Mouse (Mus musculus) intestine, postnatal 0 days (tissue): ENCODE data around the gene Npas3. TPM values are rescaled to one million over a fixed set of nuclear protein-coding genes. Genes with fewer than 3 reads are reported as not detected.

Experiments
- ATAC-seq: fragments of 200-750 bp; cut with Nextera tagmentation; 2 replicates; pipeline ENCODE4 v1.8.0; 2017; ENCODE audit warnings: mild to moderate bottlenecking, moderate TSS enrichment, moderate library complexity
- H3K27ac ChIP-seq: fragments of 300-500 bp; sonication (generic); 2 replicates; pipeline ENCODE4 v1.5.1; 2014; ENCODE audit warnings: mild to moderate bottlenecking, low read depth, low read length, moderate library complexity
- H3K27me3 ChIP-seq: fragments of 300-500 bp; sonication (generic); replicated peaks from 2 replicates; pipeline ENCODE4 v1.6.1; 2014; ENCODE audit warnings: low read length, mixed read lengths; ENCODE audit not compliant: control insufficient read depth, insufficient read depth
- H3K36me3 ChIP-seq: fragments of 300-500 bp; sonication (generic); 2 replicates; pipeline ENCODE4 v1.6.1; 2014; ENCODE audit warnings: mild to moderate bottlenecking, moderate library complexity; ENCODE audit not compliant: control insufficient read depth, insufficient read depth
- H3K4me1 ChIP-seq: fragments of 300-500 bp; sonication (generic); replicated peaks from 2 replicates; pipeline ENCODE4 v1.6.1; 2014; ENCODE audit warnings: antibody characterized with exemption, low read length, mixed read lengths; ENCODE audit not compliant: control insufficient read depth, insufficient read depth
- H3K4me2 ChIP-seq: fragments of 300-500 bp; sonication (generic); replicated peaks from 2 replicates; pipeline ENCODE4 v1.6.1; 2014; ENCODE audit warnings: low read depth, mild to moderate bottlenecking, moderate library complexity
- H3K4me3 ChIP-seq: fragments of 300-500 bp; sonication (generic); 2 replicates; pipeline ENCODE4 v1.5.1; 2014; ENCODE audit warnings: low read depth, low read length
- H3K9ac ChIP-seq: fragments of 300-500 bp; sonication (generic); 2 replicates; pipeline ENCODE4 v1.6.1; 2014; ENCODE audit warnings: mild to moderate bottlenecking, low read depth, low read length
- H3K9me3 ChIP-seq: fragments of 300-500 bp; sonication (generic); 2 replicates; pipeline ENCODE4 v1.6.1; 2016; ENCODE audit warnings: mixed run types; ENCODE audit not compliant: control insufficient read depth
- CTCF ChIP-seq: sonication (generic); IDR thresholded peaks from 2 replicates; pipeline ENCODE4 v1.5.1; 2016; ENCODE audit warnings: low read depth, mild to moderate bottlenecking, control low read depth, antibody characterized with exemption, moderate library complexity
- WGBS: fragments of 180-500 bp; shearing (Covaris S2); extraction: QIAGEN DNeasy Blood & Tissue Kit; methylation state at CpG from one replicate; pipeline ENCODE4 v1.1.7; 2014; 5-methylcytosine and 5-hydroxymethylcytosine counted together
- polyA plus RNA-seq: library from polyadenylated mRNA; unstranded; fragments of >200 nt; fragmentation: Nextera tagmentation; extraction: Ambion mirVana; gene quantifications from 2 replicates; pipeline ENCODE4 v1.2.1, GENCODE M21; 2015

Npas3 gene
- polyA plus RNA-seq, 1 experiment from 2014 or later, result 0.48 TPM

GRCm38 (mm10) chr12:53300964-53301363 lies 52.5 kb downstream of the Npas3 start:
- H3K9me3 ChIP-seq, result no peaks in the 10 kb centered on the region
- H3K4me1 ChIP-seq, result no peaks in the 10 kb centered on the region
- H3K4me3 ChIP-seq, result no peak overlapping the region
- no peaks in the 10 kb centered on the region for H3K27me3 ChIP-seq
- peak; percentile 63 for TF ChIP-seq CTCF
- H3K27ac ChIP-seq, result no peak overlapping the region
- no peak overlapping the region for H3K9ac ChIP-seq
- ATAC-seq, result no peak
- H3K36me3 ChIP-seq, result no peaks in the 10 kb centered on the region
- H3K4me2 ChIP-seq, result no peak overlapping the region
- 66% methylated on average over 2 of the region's 2 CpGs for WGBS

GRCm38 (mm10) chr12:53302129-53302528 lies 53.7 kb downstream of the Npas3 start:
- whole genome bisulfite sequencing, result 77% methylated on average over 3 of the region's 3 CpGs
- no peak overlapping the region for H3K27ac ChIP-seq
- no peaks in the 10 kb centered on the region for H3K4me1 ChIP-seq
- H3K27me3 ChIP-seq, result no peaks in the 10 kb centered on the region
- no peak for TF ChIP-seq CTCF
- H3K4me2 ChIP-seq, result no peak overlapping the region
- H3K36me3 ChIP-seq, result no peaks in the 10 kb centered on the region
- H3K9me3 ChIP-seq, result no peaks in the 10 kb centered on the region
- no peak overlapping the region for H3K9ac ChIP-seq
- no peak for ATAC-seq
- H3K4me3 ChIP-seq, result no peak overlapping the region

GRCm38 (mm10) chr12:53316715-53317114 lies 68.2 kb downstream of the Npas3 start:
- H3K27me3 ChIP-seq, result no peaks in the 10 kb centered on the region
- H3K4me3 ChIP-seq, result no peak overlapping the region
- no peak overlapping the region for H3K9ac ChIP-seq
- no peaks in the 10 kb centered on the region for H3K4me1 ChIP-seq
- no peak overlapping the region for H3K4me2 ChIP-seq
- no peak overlapping the region for H3K27ac ChIP-seq
- no peak for TF ChIP-seq CTCF
- no peaks in the 10 kb centered on the region for H3K36me3 ChIP-seq
- 42% methylated on average over 2 of the region's 2 CpGs for WGBS
- no peaks in the 10 kb centered on the region for H3K9me3 ChIP-seq
- no peak for ATAC-seq

- no peak for ATAC-seq
- Histone ChIP-seq H3K9ac (no peak overlapping the region), H3K27ac (no peak overlapping the region), H3K36me3 (no peaks in the 10 kb centered on the region), H3K4me2 (no peak overlapping the region), H3K4me1 (no peaks in the 10 kb centered on the region), H3K27me3 (no peaks in the 10 kb centered on the region), H3K4me3 (no peak overlapping the region), H3K9me3 (no peaks in the 10 kb centered on the region)
- WGBS, result 57% methylated on average over 3 of the region's 3 CpGs
- no peak for TF ChIP-seq CTCF
These were observed 69.3 kb downstream of the Npas3 start for GRCm38 (mm10) chr12:53317801-53318200.

- no peak overlapping the region for H3K27ac ChIP-seq
- no peaks in the 10 kb centered on the region for H3K36me3 ChIP-seq
- TF ChIP-seq CTCF, result no peak
- no peak overlapping the region for H3K9ac ChIP-seq
- H3K9me3 ChIP-seq, result no peaks in the 10 kb centered on the region
- no peak overlapping the region for H3K4me2 ChIP-seq
- WGBS, result 70% methylated on average over 2 of the region's 2 CpGs
- no peak overlapping the region for H3K4me3 ChIP-seq
- ATAC-seq, result no peak
- H3K4me1 ChIP-seq, result no peaks in the 10 kb centered on the region
- no peaks in the 10 kb centered on the region for H3K27me3 ChIP-seq
These were observed 72.0 kb downstream of the Npas3 start for GRCm38 (mm10) chr12:53320526-53320925.

GRCm38 (mm10) chr12:53321018-53321417 lies 72.5 kb downstream of the Npas3 start:
- Histone ChIP-seq H3K27me3 (no peaks in the 10 kb centered on the region), H3K9me3 (no peaks in the 10 kb centered on the region), H3K4me1 (no peaks in the 10 kb centered on the region), H3K4me3 (no peak overlapping the region), H3K4me2 (no peak overlapping the region), H3K27ac (no peak overlapping the region), H3K36me3 (no peaks in the 10 kb centered on the region), H3K9ac (no peak overlapping the region)
- TF ChIP-seq CTCF, result no peak
- whole genome bisulfite sequencing, result 74% methylated on average over 12 of the region's 12 CpGs
- ATAC-seq, result no peak

- no peak for TF ChIP-seq CTCF
- ATAC-seq, result no peak
- 87% methylated on average over 2 of the region's 2 CpGs for WGBS
These were observed 73.5 kb downstream of the Npas3 start for GRCm38 (mm10) chr12:53321944-53322343.

More at GRCm38 (mm10) chr12:53321944-53322343, 73.5 kb downstream of the Npas3 start:
- Histone ChIP-seq H3K4me1 (no peaks in the 10 kb centered on the region), H3K9me3 (no peaks in the 10 kb centered on the region), H3K4me2 (no peak overlapping the region), H3K4me3 (no peak overlapping the region), H3K36me3 (no peaks in the 10 kb centered on the region), H3K27me3 (no peaks in the 10 kb centered on the region), H3K27ac (no peak overlapping the region), H3K9ac (no peak overlapping the region)
